Mouse (Mus musculus) neutrophil, adult 5-6 weeks (primary cell): Measurements from ENCODE around the gene Ovca2. TPM values are rescaled to one million over a fixed set of nuclear protein-coding genes. Genes with fewer than 3 reads are reported as not detected.

Source experiments
- ATAC-seq: fragments of 151-379, 151-347 bp; 2 replicates; pipeline ENCODE4 v1.8.0; 2017; ENCODE audit warnings: mild to moderate bottlenecking, moderate TSS enrichment; ENCODE audit not compliant: insufficient number of reproducible peaks, poor library complexity, low FRiP score, severe bottlenecking; ENCODE audit errors: extremely low read depth
- total RNA-seq: library from RNA; stranded (forward); fragments of 200-1000 nt; gene quantifications from 2 replicates; pipeline ENCODE4 v1.2.3, GENCODE M21; 2017

Ovca2 gene
- total RNA-seq, 1 experiment from 2014 or later: 13.4 TPM

- no peak for ATAC-seq
Observed at GRCm38 (mm10) chr11:75161417-75162008, 17.1 kb downstream of the Ovca2 start.

- no peak for ATAC-seq
Observed at GRCm38 (mm10) chr11:75160954-75161353, 17.7 kb downstream of the Ovca2 start.

- no peak for ATAC-seq
Observed at GRCm38 (mm10) chr11:75159564-75159963, 19.1 kb downstream of the Ovca2 start.

- 0 out of 2 replicates have a peak, but pooled peaks have one; percentile 41 for ATAC-seq
Observed at GRCm38 (mm10) chr11:75158432-75158831, 20.2 kb downstream of the Ovca2 start.

- no peak for ATAC-seq
Observed at GRCm38 (mm10) chr11:75157901-75158300, 20.7 kb downstream of the Ovca2 start.

GRCm38 (mm10) chr11:75157037-75157436, 21.6 kb downstream of the Ovca2 start:
- ATAC-seq: no peak

GRCm38 (mm10) chr11:75156416-75156815, 22.2 kb downstream of the Ovca2 start:
- ATAC-seq: no peak

GRCm38 (mm10) chr11:75155985-75156384, 22.6 kb downstream of the Ovca2 start:
- no peak for ATAC-seq

GRCm38 (mm10) chr11:75154053-75154585, 24.5 kb downstream of the Ovca2 start:
- ATAC-seq: peak; percentile 44; the same call in 1 of the 2 replicates

- ATAC-seq: peak; percentile 83
Observed at GRCm38 (mm10) chr11:75152603-75153557, 25.8 kb downstream of the Ovca2 start.

GRCm38 (mm10) chr11:75150346-75150745, 28.3 kb downstream of the Ovca2 start:
- ATAC-seq: no peak

- ATAC-seq: no peak
Observed at GRCm38 (mm10) chr11:75148332-75149035, 30.2 kb downstream of the Ovca2 start.

GRCm38 (mm10) chr11:75147846-75148168, 30.8 kb downstream of the Ovca2 start:
- no peak for ATAC-seq

GRCm38 (mm10) chr11:75147106-75147845, 31.4 kb downstream of the Ovca2 start:
- no peak for ATAC-seq

GRCm38 (mm10) chr11:75145841-75146240, 32.8 kb downstream of the Ovca2 start:
- ATAC-seq: no peak

- no peak for ATAC-seq
Observed at GRCm38 (mm10) chr11:75142749-75143148, 35.9 kb downstream of the Ovca2 start.

GRCm38 (mm10) chr11:75141913-75142312, 36.7 kb downstream of the Ovca2 start:
- no peak for ATAC-seq

- ATAC-seq: no peak
Observed at GRCm38 (mm10) chr11:75141038-75141437, 37.6 kb downstream of the Ovca2 start.

GRCm38 (mm10) chr11:75140431-75140830, 38.2 kb downstream of the Ovca2 start:
- no peak for ATAC-seq
